Comparison of ENCODE assay signal across 8 mouse cellular contexts in genomic region chr17:44738121-44738637, GRCm38 (mm10). TPM values are rescaled to one million over a fixed set of nuclear protein-coding genes. Genes with fewer than 3 reads are reported as not detected.
A peak's percentile ranks its signal among the peaks of the same experiment; 100 is the strongest.
DNase-seq lines count a peak whose midpoint lies in the region; ATAC-seq and TF ChIP-seq lines count a peak whose summit lies in the region.

No protein-coding gene starts in this region.

- peak; percentile 9 for DNase-seq in adrenal gland, postnatal 25 days
- DNase-seq in adrenal gland, adult 18-20 months (ENCODE audit: low spot score in 2 of 2), result no peak
- DNase-seq in lung, adult 18-20 months, result no peak
- no peak for DNase-seq in spleen, postnatal 36 days (ENCODE audit: low spot score in 2 of 2)

- ATAC-seq in lung, embryonic 16.5 days (ENCODE audit: low read depth), result no peak
- no peak for ATAC-seq in hindbrain, embryonic 16.5 days
- no peak for ATAC-seq in megakaryocyte progenitor cell, adult 5-6 weeks (replicated peaks; ENCODE audit: poor library complexity)

- 5% methylated on average over 16 of the region's 22 CpGs for WGBS in lung, embryonic 16.5 days
- 3% methylated on average over 20 of the region's 22 CpGs for WGBS in hindbrain, embryonic 16.5 days

- no peaks in the 10 kb centered on the region for H3K9me3 ChIP-seq in lung, embryonic 16.5 days (ENCODE audit: control insufficient read depth, low read length)
- H3K9me3 ChIP-seq in hindbrain, embryonic 16.5 days (ENCODE audit: control insufficient read depth, low read length), result no peaks in the 10 kb centered on the region

- H3K9ac ChIP-seq in lung, embryonic 16.5 days (ENCODE audit: low read length), result no peak overlapping the region
- H3K9ac ChIP-seq in hindbrain, embryonic 16.5 days (ENCODE audit: low read depth, low read length), result no peak overlapping the region

- no peak overlapping the region for H3K27ac ChIP-seq in lung, embryonic 16.5 days (ENCODE audit: low read length)
- no peak overlapping the region for H3K27ac ChIP-seq in hindbrain, embryonic 16.5 days (ENCODE audit: low read depth, low read length)

- peak overlapping the region; percentile 49 for H3K4me2 ChIP-seq in lung, embryonic 16.5 days (ENCODE audit: low read depth, low read length)
- H3K4me2 ChIP-seq in hindbrain, embryonic 16.5 days (ENCODE audit: low read length), result peak overlapping the region; percentile 41
- H3K4me2 ChIP-seq in myocyte (ENCODE audit: low read depth), result peak overlapping the region; percentile 100

- peaks cover 58% of the 10 kb centered on the region for H3K79me2 ChIP-seq in myocyte (ENCODE audit: control insufficient read depth, insufficient read depth)

- H3K4me3 ChIP-seq in lung, embryonic 16.5 days (ENCODE audit: low read length), result peak overlapping the region; percentile 26
- H3K4me3 ChIP-seq in hindbrain, embryonic 16.5 days (ENCODE audit: low read length), result peak overlapping the region; percentile 2; the same call in 1 of the 2 replicates
- peak overlapping the region; percentile 98 for H3K4me3 ChIP-seq in myocyte

- H3K36me3 ChIP-seq in lung, embryonic 16.5 days (ENCODE audit: control insufficient read depth, insufficient read depth, low read length), result no peaks in the 10 kb centered on the region
- H3K36me3 ChIP-seq in hindbrain, embryonic 16.5 days (ENCODE audit: control insufficient read depth, insufficient read depth, low read length), result no peaks in the 10 kb centered on the region
- H3K36me3 ChIP-seq in myocyte (ENCODE audit: control insufficient read depth, insufficient read depth), result no peaks in the 10 kb centered on the region

- H3K27me3 ChIP-seq in lung, embryonic 16.5 days (ENCODE audit: control insufficient read depth, insufficient read depth, low read depth, low read length), result peaks cover 59% of the 10 kb centered on the region
- H3K27me3 ChIP-seq in hindbrain, embryonic 16.5 days (replicated peaks; ENCODE audit: control insufficient read depth, insufficient read depth, low read length), result peaks cover 32% of the 10 kb centered on the region
- H3K27me3 ChIP-seq in myocyte (ENCODE audit: control insufficient read depth, insufficient read depth, insufficient read length), result no peaks in the 10 kb centered on the region

- no peak for TF ChIP-seq POLR2A in myocyte (IDR thresholded peaks at IDR 0.05; ENCODE audit: insufficient read length, low read depth)

- H3ac ChIP-seq in myocyte (ENCODE audit: control insufficient read depth, insufficient read length), result no peak overlapping the region

- H3K4me1 ChIP-seq in lung, embryonic 16.5 days (replicated peaks; ENCODE audit: control insufficient read depth, insufficient read depth, low read length), result peaks cover 27% of the 10 kb centered on the region
- peaks cover 31% of the 10 kb centered on the region for H3K4me1 ChIP-seq in hindbrain, embryonic 16.5 days (ENCODE audit: control insufficient read depth, insufficient read depth, low read depth, low read length)

TF ChIP-seq in myocyte, 11 proteins besides CTCF, POLR2A, EP300 and RAD21:
- TF ChIP-seq E2F4 (IDR thresholded peaks at IDR 0.05; ENCODE audit: insufficient read depth), result no peak
- TF ChIP-seq MAX (IDR thresholded peaks at IDR 0.05; ENCODE audit: low read depth), result no peak
- TF ChIP-seq TCF12 (IDR thresholded peaks at IDR 0.05; ENCODE audit: insufficient read depth, poor library complexity, severe bottlenecking), result no peak
- no peak for TF ChIP-seq USF1 (IDR thresholded peaks at IDR 0.05; ENCODE audit: low read depth)
- TF ChIP-seq REST (IDR thresholded peaks at IDR 0.05; ENCODE audit: insufficient read depth, insufficient read length), result no peak
- no peak for TF ChIP-seq TCF3 (IDR thresholded peaks at IDR 0.05; ENCODE audit: insufficient read length, low read depth)
- no peak for TF ChIP-seq SRF (IDR thresholded peaks at IDR 0.05; ENCODE audit: control insufficient read depth, insufficient read length, low read depth)
- TF ChIP-seq MYOD1 (IDR thresholded peaks at IDR 0.05; ENCODE audit: control insufficient read depth in 1 of 3, insufficient read length in 2 of 3, low read depth in 2 of 3), result no peak
- no peak for TF ChIP-seq POLR2AphosphoS2 (IDR thresholded peaks at IDR 0.05; ENCODE audit: insufficient read length, low read depth)
- no peak for TF ChIP-seq CEBPB (IDR thresholded peaks at IDR 0.05; ENCODE audit: insufficient read depth, poor library complexity, severe bottlenecking)
- TF ChIP-seq MYOG (IDR thresholded peaks at IDR 0.05; ENCODE audit: control insufficient read depth in 1 of 3, insufficient read depth in 1 of 3, insufficient read length in 2 of 3, low read depth in 2 of 3), result no peak
TF ChIP-seq in myocyte: peak in this region for 0.

RNA-seq across cellular contexts. Expression of gene Supt3, which starts 38.8 kb away (rescaled TPM):
- total RNA-seq in adrenal gland, postnatal 25 days (2021), result 25.9 and 26.1 TPM in 2 replicates
- 10 to 100 TPM; 19.2 to 30.1 TPM for total RNA-seq in adrenal gland, adult 18-20 months (2021)
- 17.5 and 20.4 TPM in 2 replicates for polyA plus RNA-seq in lung, embryonic 16.5 days (2015; fragmentation: Nextera tagmentation; extraction: Ambion mirVana)
- 24.2 and 27.3 TPM in 2 replicates for polyA plus RNA-seq in hindbrain, embryonic 16.5 days (2015; fragmentation: Nextera tagmentation; extraction: Ambion mirVana)
- 30.9 TPM for polyA plus RNA-seq in myocyte (2012; fragmentation: generic; extraction: Trizol)
- 26.2 and 37.9 TPM in 2 replicates for total RNA-seq in megakaryocyte progenitor cell, adult 5-6 weeks (2015)
- 13.6 and 16.2 TPM in 2 replicates for total RNA-seq in megakaryocyte progenitor cell, adult 5-6 weeks (2017)

Comparison
In these comparisons a context has a peak if more than half of its experiments do, and no peak if none do; other contexts are left out.
1. H3K4me2 ChIP-seq: peak in every context shown above with its lines; median percentile 100 in myocyte; 49 in lung, embryonic 16.5 days; 41 in hindbrain, embryonic 16.5 days.
2. H3K4me3 ChIP-seq: peak in every context shown above with its lines; median percentile 98 in myocyte; 26 in lung, embryonic 16.5 days; 2 in hindbrain, embryonic 16.5 days.